Comparison of ENCODE assay signal across 10 mouse cellular contexts in the genomic region with DNA sequence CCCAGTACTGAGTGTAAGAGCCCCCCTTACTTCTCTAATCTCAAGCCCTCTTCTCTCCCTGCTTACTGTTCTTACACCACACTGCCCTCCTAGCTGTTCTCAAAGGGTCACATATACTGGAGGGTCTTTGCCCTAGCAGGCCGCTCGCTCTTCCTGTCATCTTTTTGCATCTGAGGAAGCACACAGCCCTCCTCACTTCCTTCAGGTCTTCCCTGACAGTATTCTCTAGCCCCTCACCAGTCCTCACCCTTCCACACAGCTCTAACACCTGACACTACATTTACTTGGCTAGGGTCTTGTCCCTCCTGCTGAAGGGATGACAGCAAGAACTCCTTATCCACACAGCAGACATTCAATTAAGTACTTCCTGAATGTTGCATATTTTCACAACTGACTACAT. TPM values are rescaled to one million over a fixed set of nuclear protein-coding genes. Genes with fewer than 3 reads are reported as not detected.
DNase-seq lines count a peak whose midpoint lies in the region; ATAC-seq and TF ChIP-seq lines count a peak whose summit lies in the region.
"Had no signal": no experiment of that assay in that cellular context is flagged by ENCODE, and none has a peak within 500 bp of the region (broad histone marks: within the 10 kb centered on the region; RNA-seq: fewer than 3 reads in every experiment).

No protein-coding gene starts in this region.

- no peak for TF ChIP-seq POLR2A in olfactory bulb, adult 2 months (IDR thresholded peaks at IDR 0.05; ENCODE audit: insufficient read depth, low read depth, low read length)

- H3K36me3 ChIP-seq in heart, embryonic 13.5 days: no peaks in the 10 kb centered on the region
- no peaks in the 10 kb centered on the region for H3K36me3 ChIP-seq in lung, postnatal 0 days (ENCODE audit: insufficient read depth, low read length)
- H3K36me3 ChIP-seq in hindbrain, embryonic 16.5 days (ENCODE audit: control insufficient read depth, insufficient read depth, low read length): no peaks in the 10 kb centered on the region

- H3K27ac ChIP-seq in heart, embryonic 13.5 days (replicated peaks): no peak overlapping the region
- H3K27ac ChIP-seq in lung, postnatal 0 days (ENCODE audit: low read length): no peak overlapping the region; the same call in 1 of the 2 replicates
- H3K27ac ChIP-seq in hindbrain, embryonic 16.5 days (ENCODE audit: low read depth, low read length): no peak overlapping the region
- H3K27ac ChIP-seq in olfactory bulb, adult 2 months (ENCODE audit: insufficient read depth, low read depth, low read length): 0 out of 2 replicates have a peak overlapping the region, but pooled peaks have one; percentile 44

- no peak for TF ChIP-seq EP300 in lung, postnatal 0 days (IDR thresholded peaks at IDR 0.05)

- ATAC-seq in heart, embryonic 13.5 days (ENCODE audit: extremely low read depth, insufficient number of reproducible peaks, low FRiP score, low TSS enrichment): no peak
- ATAC-seq in lung, postnatal 0 days: no peak
- ATAC-seq in hindbrain, embryonic 16.5 days: no peak

- H3K9me3 ChIP-seq in heart, embryonic 13.5 days: no peaks in the 10 kb centered on the region
- no peaks in the 10 kb centered on the region for H3K9me3 ChIP-seq in lung, postnatal 0 days (ENCODE audit: low read length)
- no peaks in the 10 kb centered on the region for H3K9me3 ChIP-seq in hindbrain, embryonic 16.5 days (ENCODE audit: control insufficient read depth, low read length)

- WGBS in heart, embryonic 13.5 days: 71% methylated on average over 2 of the region's 2 CpGs
- 68% methylated on average over 2 of the region's 2 CpGs for WGBS in lung, postnatal 0 days
- 88% methylated on average over 2 of the region's 2 CpGs for WGBS in hindbrain, embryonic 16.5 days
- WGBS in olfactory bulb, adult 2 months: 98% methylated on average over 2 of the region's 2 CpGs

- peaks cover 52% of the 10 kb centered on the region for H3K4me1 ChIP-seq in heart, embryonic 13.5 days
- H3K4me1 ChIP-seq in lung, postnatal 0 days (ENCODE audit: insufficient read depth, low read depth, low read length): peaks cover 12% of the 10 kb centered on the region; the same call in 1 of the 2 replicates
- H3K4me1 ChIP-seq in hindbrain, embryonic 16.5 days (ENCODE audit: control insufficient read depth, insufficient read depth, low read depth, low read length): peaks cover 22% of the 10 kb centered on the region
- peaks cover 4% of the 10 kb centered on the region for H3K4me1 ChIP-seq in olfactory bulb, adult 2 months (ENCODE audit: control insufficient read depth, insufficient read depth, low read length)

- no peak for DNase-seq in heart, adult 18-20 months
- no peak for DNase-seq in lung, postnatal 0 days (ENCODE audit: low spot score)
- DNase-seq in lung, postnatal 10 days: no peak
- no peak for DNase-seq in layer of hippocampus, postnatal 36 days
- DNase-seq in testis, postnatal 14 days (ENCODE audit: low spot score): no peak
- DNase-seq: adrenal gland, postnatal 25 days; gastrocnemius, postnatal 36 days had no signal

- peak overlapping the region; percentile 88 for H3K4me3 ChIP-seq in heart, embryonic 13.5 days
- H3K4me3 ChIP-seq in lung, postnatal 0 days (ENCODE audit: low read depth, low read length): peak overlapping the region; percentile 91; the same call in 1 of the 2 replicates
- H3K4me3 ChIP-seq in hindbrain, embryonic 16.5 days (ENCODE audit: low read length): no peak overlapping the region
- no peak overlapping the region; the same call in 1 of the 2 replicates for H3K4me3 ChIP-seq in olfactory bulb, adult 2 months (ENCODE audit: insufficient read depth, low read depth, low read length)

- peaks cover 16% of the 10 kb centered on the region for H3K27me3 ChIP-seq in heart, embryonic 13.5 days (replicated peaks)
- H3K27me3 ChIP-seq in lung, postnatal 0 days (replicated peaks; ENCODE audit: insufficient read depth, low read length): no peaks in the 10 kb centered on the region
- H3K27me3 ChIP-seq in hindbrain, embryonic 16.5 days (replicated peaks; ENCODE audit: control insufficient read depth, insufficient read depth, low read length): no peaks in the 10 kb centered on the region

- no peak for TF ChIP-seq CTCF in lung, postnatal 0 days (IDR thresholded peaks at IDR 0.05)
- no peak for TF ChIP-seq CTCF in olfactory bulb, adult 2 months (IDR thresholded peaks at IDR 0.05; ENCODE audit: insufficient read depth, low read depth, low read length)

- H3K4me2 ChIP-seq in heart, embryonic 13.5 days: peak overlapping the region; percentile 89
- H3K4me2 ChIP-seq in lung, postnatal 0 days (replicated peaks; ENCODE audit: low read depth, low read length): peak overlapping the region; percentile 73
- peak overlapping the region; percentile 16; the same call in 1 of the 2 replicates for H3K4me2 ChIP-seq in hindbrain, embryonic 16.5 days (ENCODE audit: low read length)

- H3K9ac ChIP-seq in heart, embryonic 13.5 days: peak overlapping the region; percentile 4; the same call in 1 of the 2 replicates
- no peak overlapping the region for H3K9ac ChIP-seq in lung, postnatal 0 days (replicated peaks; ENCODE audit: low read depth)
- H3K9ac ChIP-seq in hindbrain, embryonic 16.5 days (ENCODE audit: low read depth, low read length): no peak overlapping the region

RNA-seq across cellular contexts. Expression of a gene that starts 2.4 kb away (rescaled TPM):
- polyA plus RNA-seq in heart, embryonic 13.5 days (2015; fragmentation: Nextera tagmentation; extraction: Ambion mirVana): 81.3 and 91.9 TPM in 2 replicates
- 100 to 1,000 TPM; 106 to 109 TPM for total RNA-seq in heart, adult 18-20 months (2021)
- 166 and 190 TPM in 2 replicates for polyA plus RNA-seq in lung, postnatal 0 days (2015; fragmentation: Nextera tagmentation; extraction: Ambion mirVana)
- 70.4 and 79.2 TPM in 2 replicates for polyA plus RNA-seq in hindbrain, embryonic 16.5 days (2015; fragmentation: Nextera tagmentation; extraction: Ambion mirVana)
- not detected in 2 replicates for polyA plus RNA-seq in olfactory bulb, adult 2 months (2012; ENCODE audit: insufficient read depth, insufficient read length, low replicate concordance, missing spikeins)
- total RNA-seq in layer of hippocampus, postnatal 36 days (2021): 100 to 1,000 TPM; 101 to 103 TPM

Comparison
In these comparisons a context has a peak if more than half of its experiments do, and no peak if none do; other contexts are left out.
1. H3K4me2 ChIP-seq: peak in every context shown above with its lines; median percentile 89 in heart, embryonic 13.5 days; 73 in lung, postnatal 0 days; 16 in hindbrain, embryonic 16.5 days.
2. H3K4me3 ChIP-seq: peak in heart, embryonic 13.5 days (single experiment) and lung, postnatal 0 days (single experiment); none in hindbrain, embryonic 16.5 days (single experiment) and olfactory bulb, adult 2 months (single experiment).